In genomic region chr1:134646963-134647282, GRCm38 (mm10) we compare ENCODE assay signal across 8 mouse cellular contexts. TPM values are rescaled to one million over a fixed set of nuclear protein-coding genes. Genes with fewer than 3 reads are reported as not detected.
DNase-seq lines count a peak whose midpoint lies in the region; ATAC-seq and TF ChIP-seq lines count a peak whose summit lies in the region.

No protein-coding gene starts in this region.

- DNase-seq in gastrocnemius, postnatal 10 days: peak; percentile 25
- no peak for DNase-seq in gastrocnemius, postnatal 14 days
- DNase-seq in testis, postnatal 14 days (ENCODE audit: low spot score): no peak
- peak; percentile 53 for DNase-seq in testis, postnatal 10 days (ENCODE audit: low spot score)
- DNase-seq in layer of hippocampus, adult 9-11 months: no peak
- DNase-seq in layer of hippocampus, adult 9-10 months (ENCODE audit: low spot score): no peak

- H3K9me3 ChIP-seq in liver, embryonic 12.5 days (replicated peaks): no peaks in the 10 kb centered on the region

- whole genome bisulfite sequencing in liver, embryonic 12.5 days (ENCODE audit: insufficient replicate concordance): 4% methylated on average over 28 of the region's 28 CpGs

- peaks cover 16% of the 10 kb centered on the region for H3K4me1 ChIP-seq in testis, adult 2 months (ENCODE audit: control insufficient read depth, insufficient read depth, low read length)
- H3K4me1 ChIP-seq in liver, embryonic 12.5 days: peaks cover 17% of the 10 kb centered on the region; the same call in 1 of the 2 replicates

- peak overlapping the region; percentile 63 for H3K4me3 ChIP-seq in testis, adult 2 months (ENCODE audit: control insufficient read depth, low read depth, low read length)
- H3K4me3 ChIP-seq in liver, embryonic 12.5 days: peak overlapping the region; percentile 41

- no peak overlapping the region for H3K9ac ChIP-seq in liver, embryonic 12.5 days

- no peak for ATAC-seq in liver, embryonic 12.5 days

- intact Hi-C loops in gastrocnemius, postnatal 14 days (cut with DNase I; ENCODE audit: low total_unique reads): no loop called here

- H3K27me3 ChIP-seq in testis, adult 2 months (ENCODE audit: control insufficient read depth, insufficient read depth, low read length): no peaks in the 10 kb centered on the region; the same call in 1 of the 2 replicates
- peaks cover 97% of the 10 kb centered on the region for H3K27me3 ChIP-seq in liver, embryonic 12.5 days (replicated peaks)

- no peak for TF ChIP-seq CTCF in testis, adult 2 months (IDR thresholded peaks at IDR 0.05; ENCODE audit: control insufficient read depth, insufficient read depth, insufficient replicate concordance, low read depth, low read length)

- no peak overlapping the region for H3K27ac ChIP-seq in testis, adult 2 months (ENCODE audit: control insufficient read depth, insufficient read depth, low read depth, low read length)
- H3K27ac ChIP-seq in liver, embryonic 12.5 days: no peak overlapping the region

- no peaks in the 10 kb centered on the region for H3K36me3 ChIP-seq in testis, adult 2 months (ENCODE audit: control insufficient read depth, insufficient read depth, low read length)
- no peaks in the 10 kb centered on the region for H3K36me3 ChIP-seq in liver, embryonic 12.5 days

- peak overlapping the region; percentile 61 for H3K4me2 ChIP-seq in liver, embryonic 12.5 days

- TF ChIP-seq POLR2A in testis, adult 2 months (IDR thresholded peaks at IDR 0.05; ENCODE audit: control insufficient read depth, low read depth, low read length): no peak

RNA-seq across cellular contexts. Expression of gene Syt2, which starts 0.4 kb away (rescaled TPM):
- total RNA-seq in gastrocnemius, postnatal 10 days (2021): under 1 TPM; 0.07 to 0.28 TPM
- total RNA-seq in gastrocnemius, postnatal 14 days (2021): under 1 TPM; 0.04 to 0.29 TPM
- 0.14 and 0.22 TPM in 2 replicates for polyA plus RNA-seq in testis, adult 2 months (2012; rRNA removed)
- polyA plus RNA-seq in liver, embryonic 12.5 days (2016; fragmentation: Nextera tagmentation; extraction: Ambion mirVana): 0.06 and 0.32 TPM in 2 replicates

Comparison
In these comparisons a context has a peak if more than half of its experiments do, and no peak if none do; other contexts are left out.
1. DNase-seq: peak in gastrocnemius, postnatal 10 days (single experiment) and testis, postnatal 10 days (single experiment); none in gastrocnemius, postnatal 14 days (single experiment), testis, postnatal 14 days (single experiment), layer of hippocampus, adult 9-11 months (single experiment) and layer of hippocampus, adult 9-10 months (single experiment).